Mouse (Mus musculus) forebrain, postnatal 0 days (tissue): Measurements from ENCODE around the gene Tmsb10. TPM values are rescaled to one million over a fixed set of nuclear protein-coding genes. Genes with fewer than 3 reads are reported as not detected.

ENCODE experiments used
- ATAC-seq: fragments of 200-750 bp; cut with Nextera tagmentation; 2 replicates; pipeline ENCODE4 v1.8.0; 2017; ENCODE audit warnings: mild to moderate bottlenecking, moderate library complexity
- DNase-seq: peaks from one replicate; pipeline ENCODE4 v3.0.0-alpha.2; 2015
- H3K27ac ChIP-seq: fragments of 300-500 bp; sonication (generic); 2 replicates; pipeline ENCODE4 v1.5.1; 2014; ENCODE audit warnings: low read depth, mild to moderate bottlenecking, antibody characterized with exemption, low read length, moderate library complexity, mixed read lengths
- H3K27me3 ChIP-seq: fragments of 300-500 bp; sonication (generic); 2 replicates; pipeline ENCODE4 v1.6.1; 2014; ENCODE audit warnings: mild to moderate bottlenecking, low read length, mixed read lengths; ENCODE audit not compliant: insufficient read depth
- H3K36me3 ChIP-seq: fragments of 300-500 bp; sonication (generic); 2 replicates; pipeline ENCODE4 v1.6.1; 2014; ENCODE audit warnings: mild to moderate bottlenecking, moderate library complexity; ENCODE audit not compliant: insufficient read depth
- H3K4me1 ChIP-seq: fragments of 300-500 bp; sonication (generic); 2 replicates; pipeline ENCODE4 v1.6.1; 2014; ENCODE audit warnings: antibody characterized with exemption; ENCODE audit not compliant: insufficient read depth
- H3K4me2 ChIP-seq: fragments of 300-500 bp; sonication (generic); 2 replicates; pipeline ENCODE4 v1.6.1; 2014; ENCODE audit warnings: low read depth, mild to moderate bottlenecking, moderate library complexity
- H3K4me3 ChIP-seq: fragments of 300-500 bp; sonication (generic); 2 replicates; pipeline ENCODE4 v1.5.1; 2014; ENCODE audit warnings: low read depth, low read length, mixed read lengths
- H3K9ac ChIP-seq: fragments of 300-500 bp; sonication (generic); 2 replicates; pipeline ENCODE4 v1.6.1; 2014; ENCODE audit warnings: mild to moderate bottlenecking
- H3K9me3 ChIP-seq: fragments of 300-500 bp; sonication (generic); 2 replicates; pipeline ENCODE4 v1.6.1; 2016; ENCODE audit warnings: low read length
- CTCF ChIP-seq: sonication (generic); IDR thresholded peaks from 2 replicates; pipeline ENCODE4 v1.5.1; 2016; ENCODE audit warnings: antibody characterized with exemption, control low read depth, low read depth
- WGBS: fragments of 180-500 bp; shearing (Covaris S2); extraction: QIAGEN DNeasy Blood & Tissue Kit; methylation state at CpG from one replicate; pipeline ENCODE4 v1.1.7; 2014; 5-methylcytosine and 5-hydroxymethylcytosine counted together
- polyA plus RNA-seq: library from polyadenylated mRNA; unstranded; fragments of >200 nt; fragmentation: Nextera tagmentation; extraction: Ambion mirVana; gene quantifications from 2 replicates; pipeline ENCODE4 v1.2.1, GENCODE M21; 2015
- total RNA-seq: library from RNA; depleted of rRNA; stranded (reverse); fragments of >200 nt; gene quantifications from 2 replicates; pipeline ENCODE4 v1.2.3, GENCODE M21; 2014

The Tmsb10 gene
- total and polyA plus RNA-seq, 2 experiments from 2014 or later = 862 to 5,770 TPM

DNA sequence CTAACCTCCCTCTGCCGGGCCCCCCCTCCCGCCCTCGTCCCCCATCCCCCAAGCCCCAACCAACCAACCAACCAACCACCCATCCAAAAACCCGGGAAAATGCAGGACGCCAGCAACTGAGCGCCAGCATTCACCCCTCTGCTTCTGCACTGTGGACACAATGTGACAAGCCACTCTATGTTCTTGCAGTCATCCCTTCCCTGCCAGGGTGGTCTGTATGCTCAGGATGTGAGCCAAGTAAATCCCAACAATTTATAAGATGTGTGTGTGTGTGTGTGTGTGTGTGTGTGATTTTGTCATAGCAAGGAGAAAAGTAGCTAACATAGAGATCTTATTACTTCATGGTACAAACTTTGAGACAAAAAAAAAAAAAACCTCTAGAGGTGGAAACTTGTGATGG lies 6.7 kb upstream of the Tmsb10 start:
- Histone ChIP-seq H3K9me3 (no peaks in the 10 kb centered on the region), H3K36me3 (no peaks in the 10 kb centered on the region), H3K4me3 (no peak overlapping the region), H3K9ac (no peak overlapping the region), H3K4me2 (no peak overlapping the region), H3K4me1 (no peaks in the 10 kb centered on the region), H3K27ac (no peak overlapping the region), H3K27me3 (no peaks in the 10 kb centered on the region)
- ATAC-seq (no peak), DNase-seq (no peak)
- WGBS = 91% methylated on average over 6 of the region's 6 CpGs
- no peak for TF ChIP-seq CTCF

DNA sequence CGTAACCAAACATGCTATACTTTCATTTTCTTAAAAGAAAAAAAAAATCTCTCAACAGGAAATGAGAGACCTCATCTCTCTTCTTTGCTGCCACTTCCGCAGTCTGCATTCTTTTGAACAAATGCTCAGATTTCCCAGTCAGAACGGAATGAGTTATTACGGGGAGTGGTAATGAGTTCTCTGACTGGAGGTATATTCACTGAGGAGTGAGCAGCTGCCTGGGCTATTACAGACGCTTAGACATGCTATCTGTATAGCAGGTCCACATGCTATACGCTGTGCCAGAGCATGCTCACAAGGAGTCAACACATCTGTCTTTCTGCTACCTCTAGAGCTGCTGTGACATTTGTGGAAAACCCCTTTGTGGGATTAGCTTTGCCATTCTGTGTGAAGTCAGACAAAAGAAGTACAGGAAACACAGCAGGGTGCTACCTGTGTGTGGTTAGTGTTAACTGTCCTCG lies 3.8 kb upstream of the Tmsb10 start:
- Histone ChIP-seq H3K4me1 (no peaks in the 10 kb centered on the region), H3K9ac (no peak overlapping the region), H3K27me3 (no peaks in the 10 kb centered on the region), H3K36me3 (no peaks in the 10 kb centered on the region), H3K4me3 (no peak overlapping the region), H3K9me3 (no peaks in the 10 kb centered on the region), H3K4me2 (no peak overlapping the region), H3K27ac (no peak overlapping the region)
- DNase-seq = no peak
- WGBS = 58% methylated on average over 7 of the region's 7 CpGs
- no peak for TF ChIP-seq CTCF
- no peak for ATAC-seq

DNA sequence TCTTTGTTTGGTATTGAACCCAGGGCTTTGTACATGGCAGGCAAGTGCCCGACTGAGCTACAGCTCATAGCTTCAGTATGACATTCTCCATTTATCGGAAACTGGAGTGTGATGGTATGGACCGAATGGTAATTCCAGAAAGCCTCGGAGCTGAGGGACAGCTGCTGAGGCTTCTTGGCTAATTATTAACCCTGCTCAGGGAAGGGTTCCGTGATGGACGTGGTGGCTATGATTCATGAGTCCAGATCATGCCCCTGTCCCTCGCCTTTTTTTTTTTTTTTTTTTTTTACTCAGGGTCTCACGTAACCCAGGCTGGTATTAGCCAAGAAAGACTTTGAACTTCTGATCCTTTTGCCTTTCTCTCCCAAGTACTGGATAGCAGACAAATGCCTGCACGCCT lies 3.1 kb upstream of the Tmsb10 start:
- no peak overlapping the region for H3K9ac ChIP-seq
- H3K27ac ChIP-seq = no peak overlapping the region
- DNase-seq (no peak), ATAC-seq (no peak)
- WGBS = 84% methylated on average over 9 of the region's 9 CpGs
- no peak for TF ChIP-seq CTCF
- H3K9me3 ChIP-seq = no peaks in the 10 kb centered on the region
- H3K4me1 ChIP-seq = no peaks in the 10 kb centered on the region
- H3K27me3 ChIP-seq = no peaks in the 10 kb centered on the region
- H3K4me3 ChIP-seq = no peak overlapping the region
- no peaks in the 10 kb centered on the region for H3K36me3 ChIP-seq
- no peak overlapping the region for H3K4me2 ChIP-seq

DNA sequence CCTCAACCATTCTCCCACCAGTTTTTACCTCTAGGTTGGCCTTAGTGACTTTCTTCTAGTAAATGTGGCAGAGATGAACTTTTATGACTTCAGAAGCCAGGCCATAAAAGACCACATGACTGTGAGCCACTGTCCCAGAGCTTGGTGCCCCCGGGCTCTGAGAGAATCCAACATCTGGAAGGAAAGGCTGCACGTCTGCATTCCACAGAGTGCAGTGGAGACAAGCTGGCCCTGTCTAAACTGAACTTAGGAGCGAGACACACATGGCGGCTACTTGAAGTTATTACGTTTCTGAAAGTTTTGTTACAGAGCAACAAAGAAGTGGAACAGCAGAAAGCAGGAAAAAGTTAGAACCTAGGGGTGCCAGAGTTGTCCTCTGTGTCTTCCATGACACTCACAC lies 2.1 kb upstream of the Tmsb10 start:
- H3K4me3 ChIP-seq = no peak overlapping the region
- no peaks in the 10 kb centered on the region for H3K36me3 ChIP-seq
- no peaks in the 10 kb centered on the region for H3K9me3 ChIP-seq
- no peak overlapping the region for H3K4me2 ChIP-seq
- peaks cover 4% of the 10 kb centered on the region; the same call in 1 of the 2 replicates for H3K4me1 ChIP-seq
- TF ChIP-seq CTCF = no peak
- H3K9ac ChIP-seq = no peak overlapping the region
- no peak for ATAC-seq
- no peak overlapping the region for H3K27ac ChIP-seq
- WGBS = 83% methylated on average over 5 of the region's 5 CpGs
- DNase-seq = no peak
- H3K27me3 ChIP-seq = no peaks in the 10 kb centered on the region

DNA sequence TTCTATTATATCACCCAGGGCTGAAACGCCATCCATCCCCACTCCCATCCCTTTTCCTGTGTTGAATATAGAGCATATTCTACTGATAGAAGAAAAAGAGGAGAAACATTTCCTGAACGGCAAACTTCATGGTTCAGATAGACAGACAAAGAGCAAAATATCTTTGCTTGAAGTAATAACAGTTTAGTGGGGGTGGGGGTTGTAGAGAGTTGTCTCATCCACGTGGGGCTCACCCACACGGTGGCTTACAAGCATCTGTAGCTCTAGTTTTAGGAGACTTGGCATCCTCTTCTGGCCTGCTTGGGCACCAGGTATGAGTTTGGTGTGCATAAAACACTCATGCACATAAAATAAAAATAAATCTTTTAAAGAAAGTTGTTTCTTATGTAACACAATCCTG lies 627 bp upstream of the Tmsb10 start:
- no peaks in the 10 kb centered on the region for H3K36me3 ChIP-seq
- peak overlapping the region; percentile 99 for H3K27ac ChIP-seq
- peak overlapping the region; percentile 100 for H3K9ac ChIP-seq
- peaks cover 11% of the 10 kb centered on the region; the same call in 1 of the 2 replicates for H3K4me1 ChIP-seq
- no peaks in the 10 kb centered on the region for H3K9me3 ChIP-seq
- H3K4me2 ChIP-seq = peak overlapping the region; percentile 79
- ATAC-seq (no peak), DNase-seq (peak; percentile 43)
- TF ChIP-seq CTCF = no peak
- peak overlapping the region; percentile 78 for H3K4me3 ChIP-seq
- H3K27me3 ChIP-seq = no peaks in the 10 kb centered on the region
- WGBS = 12% methylated on average over 4 of the region's 4 CpGs

DNA sequence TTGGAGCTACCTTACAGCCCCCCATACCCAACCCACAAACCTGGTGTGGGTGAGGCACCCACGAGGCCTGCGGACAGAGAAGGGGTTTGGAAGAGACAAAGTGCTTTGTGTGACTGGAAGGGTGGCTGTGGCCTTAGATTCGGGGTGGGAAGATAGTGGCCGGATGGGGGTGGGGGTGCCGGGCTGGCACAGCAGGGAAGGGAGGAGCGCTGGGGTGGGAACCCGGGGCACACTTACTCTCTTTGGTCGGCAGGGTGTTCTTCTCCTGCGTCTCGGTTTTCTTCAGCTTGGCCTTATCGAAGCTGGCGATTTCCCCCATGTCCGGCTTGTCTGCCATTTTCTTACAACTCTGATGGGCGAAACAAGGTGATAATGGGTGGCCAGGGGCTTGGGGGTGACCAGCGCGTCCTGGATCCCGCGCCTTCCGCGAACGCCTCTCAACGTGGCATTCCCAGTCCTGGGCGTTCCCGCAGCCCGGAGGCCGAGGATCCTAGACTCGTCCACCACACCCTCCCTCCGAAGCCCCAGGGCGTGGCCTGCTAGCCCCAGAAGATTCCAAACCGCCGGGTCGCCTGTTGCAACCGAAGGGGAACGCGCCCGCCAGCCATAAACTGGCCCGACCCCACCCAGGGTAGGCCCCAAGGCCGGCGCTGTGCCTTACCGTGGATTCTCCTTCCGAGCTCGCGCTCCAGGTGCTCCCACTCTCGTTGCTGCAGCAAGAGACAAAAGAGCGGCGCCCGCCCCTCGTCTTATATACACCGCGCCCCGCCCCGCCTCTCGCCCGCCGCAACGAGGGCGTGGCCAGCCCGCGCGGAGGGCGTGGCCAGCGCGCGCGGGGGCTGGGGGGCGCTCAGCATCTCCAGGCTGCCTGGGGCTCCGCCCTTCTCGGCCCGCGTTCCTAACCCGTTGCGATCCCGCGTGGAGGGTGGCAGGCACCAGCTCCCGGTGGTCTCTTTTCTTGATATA lies 589 bp downstream of the Tmsb10 start:
- peak; percentile 96 for DNase-seq
- ATAC-seq = peak; percentile 88
- H3K27ac ChIP-seq = peak overlapping the region; percentile 99
- peaks cover 11% of the 10 kb centered on the region; the same call in 1 of the 2 replicates for H3K4me1 ChIP-seq
- WGBS = 1% methylated on average over 65 of the region's 75 CpGs
- peak; percentile 14; the same call in 1 of the 2 replicates for TF ChIP-seq CTCF
- H3K36me3 ChIP-seq = no peaks in the 10 kb centered on the region
- peak overlapping the region; percentile 78 for H3K4me3 ChIP-seq
- H3K9ac ChIP-seq = peak overlapping the region; percentile 100
- H3K4me2 ChIP-seq = peak overlapping the region; percentile 79
- no peaks in the 10 kb centered on the region for H3K9me3 ChIP-seq
- H3K27me3 ChIP-seq = no peaks in the 10 kb centered on the region

DNA sequence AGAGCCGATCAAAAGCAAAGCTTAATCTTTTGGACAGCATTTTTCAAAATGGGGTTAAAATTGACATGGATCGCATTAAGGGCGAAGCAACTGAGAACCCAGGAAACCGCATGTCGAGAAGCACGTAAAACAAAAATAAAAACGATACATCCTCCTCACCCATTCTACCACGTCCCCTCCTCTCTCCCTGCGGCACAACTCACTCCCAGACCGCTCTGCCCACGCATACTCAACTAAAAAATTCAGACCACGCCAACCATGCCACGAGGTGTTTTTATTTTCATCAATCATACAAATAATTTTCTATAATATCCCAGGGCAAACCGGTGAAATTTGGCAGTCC lies 1.5 kb downstream of the Tmsb10 start:
- peak; percentile 31 for DNase-seq
- Histone ChIP-seq H3K9ac (peak overlapping the region; percentile 100), H3K9me3 (no peaks in the 10 kb centered on the region), H3K4me1 (peaks cover 11% of the 10 kb centered on the region; the same call in 1 of the 2 replicates), H3K27me3 (no peaks in the 10 kb centered on the region), H3K36me3 (no peaks in the 10 kb centered on the region), H3K4me2 (peak overlapping the region; percentile 79), H3K27ac (peak overlapping the region; percentile 99), H3K4me3 (peak overlapping the region; percentile 78)
- ATAC-seq = no peak
- WGBS = under 1% methylated on average over 14 of the region's 14 CpGs
- no peak for TF ChIP-seq CTCF
